Mouse (Mus musculus): ENCODE results near the gene Syt16. TPM values are rescaled to one million over a fixed set of nuclear protein-coding genes. Genes with fewer than 3 reads are reported as not detected.

The Syt16 gene
- polyA plus RNA-seq, 1 experiment from 2014 or later: 1.1 TPM

Other genes starting within 250 kb of the Syt16 start
- gene Hif1a, start 96.3 kb upstream of the Syt16 start, polyA plus RNA-seq (2015; fragmentation: Nextera tagmentation; extraction: Ambion mirVana): 37.5 and 43.5 TPM in 2 replicates
- 8.1 and 11.4 TPM in 2 replicates for gene Gm49321, start 60.0 kb upstream of the Syt16 start, polyA plus RNA-seq (2015; fragmentation: Nextera tagmentation; extraction: Ambion mirVana)
- 14.6 and 14.7 TPM in 2 replicates for gene Snapc1, start 33.2 kb upstream of the Syt16 start, polyA plus RNA-seq (2015; fragmentation: Nextera tagmentation; extraction: Ambion mirVana)

Measured in intestine, embryonic 16.5 days (tissue).